In the genomic region with DNA sequence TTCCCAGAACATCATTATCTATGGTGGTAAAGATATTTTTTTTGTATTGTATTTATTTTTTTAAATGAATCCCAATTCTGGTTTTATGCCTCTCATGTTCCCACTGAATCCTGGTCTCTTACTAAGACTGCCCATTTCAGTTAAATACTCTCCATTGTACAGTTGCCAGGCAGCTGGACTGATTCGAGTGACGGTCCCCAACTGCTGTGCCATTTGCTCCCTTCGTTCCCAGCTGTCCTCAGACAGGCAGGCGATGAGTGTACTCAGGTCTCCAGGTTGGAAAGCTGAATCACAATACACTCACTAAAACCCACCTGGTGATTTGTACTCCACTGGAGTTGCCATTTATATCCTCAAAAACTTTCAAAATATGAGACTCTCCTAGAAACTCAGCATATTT, we compare ENCODE assay signal across 18 mouse cellular contexts. TPM values are rescaled to one million over a fixed set of nuclear protein-coding genes. Genes with fewer than 3 reads are reported as not detected.
A peak's percentile ranks its signal among the peaks of the same experiment; 100 is the strongest.
DNase-seq lines count a peak whose midpoint lies in the region; ATAC-seq and TF ChIP-seq lines count a peak whose summit lies in the region.
"Had no signal": no experiment of that assay in that cellular context is flagged by ENCODE, and none has a peak within 500 bp of the region (broad histone marks: within the 10 kb centered on the region; RNA-seq: fewer than 3 reads in every experiment).

No protein-coding gene starts in this region.

- no peak overlapping the region for H3K27ac ChIP-seq in embryonic facial prominence, embryonic 14.5 days (replicated peaks; ENCODE audit: low read depth, low read length)
- H3K27ac ChIP-seq in embryonic facial prominence, embryonic 10.5 days (replicated peaks), result no peak overlapping the region
- H3K27ac ChIP-seq: embryonic facial prominence, embryonic 13.5 days; forebrain, embryonic 13.5 days; forebrain, embryonic 15.5 days had no signal

- H3K9me3 ChIP-seq in embryonic facial prominence, embryonic 14.5 days (ENCODE audit: control insufficient read depth, low read length), result no peaks in the 10 kb centered on the region
- no peaks in the 10 kb centered on the region for H3K9me3 ChIP-seq in embryonic facial prominence, embryonic 10.5 days
- H3K9me3 ChIP-seq: embryonic facial prominence, embryonic 13.5 days; forebrain, embryonic 13.5 days; forebrain, embryonic 15.5 days had no signal

- H3K4me3 ChIP-seq in embryonic facial prominence, embryonic 14.5 days (ENCODE audit: low read depth, low read length), result no peak overlapping the region
- no peak overlapping the region for H3K4me3 ChIP-seq in embryonic facial prominence, embryonic 10.5 days
- H3K4me3 ChIP-seq in myocyte, result no peak overlapping the region
- H3K4me3 ChIP-seq: embryonic facial prominence, embryonic 13.5 days; forebrain, embryonic 13.5 days; forebrain, embryonic 15.5 days had no signal

- no peaks in the 10 kb centered on the region for H3K27me3 ChIP-seq in embryonic facial prominence, embryonic 14.5 days (replicated peaks; ENCODE audit: control insufficient read depth, insufficient read depth, low read length)
- no peaks in the 10 kb centered on the region for H3K27me3 ChIP-seq in embryonic facial prominence, embryonic 10.5 days (replicated peaks; ENCODE audit: low read depth, poor library complexity, severe bottlenecking)
- H3K27me3 ChIP-seq in myocyte (ENCODE audit: control insufficient read depth, insufficient read depth, insufficient read length), result no peaks in the 10 kb centered on the region
- H3K27me3 ChIP-seq: embryonic facial prominence, embryonic 13.5 days; forebrain, embryonic 13.5 days; forebrain, embryonic 15.5 days had no signal

- DNase-seq in embryonic facial prominence, embryonic 14.5 days (ENCODE audit: low spot score), result peak; percentile 73
- DNase-seq in embryonic facial prominence, embryonic 10.5 days (ENCODE audit: low spot score), result no peak
- DNase-seq in heart, postnatal 4 days, result peak; percentile 24
- DNase-seq in heart, adult 18-20 months, result no peak
- DNase-seq in brain, embryonic 14.5 days (ENCODE audit: low read depth), result peak; percentile 36
- no peak for DNase-seq in urinary bladder, adult 18-20 months (ENCODE audit: low spot score in 2 of 2)
- DNase-seq: adrenal gland, adult 2 months; adrenal gland, postnatal 10 days; adrenal gland, postnatal 25 days; cerebellum, adult 11-12 months; cerebellum, adult 8-10 months; cerebellum, adult 9-11 months; cerebellum, postnatal 25 days; forebrain, postnatal 0 days had no signal

- TF ChIP-seq CTCF in brain, embryonic 14.5 days (IDR thresholded peaks at IDR 0.05; ENCODE audit: borderline replicate concordance, extremely low read depth, insufficient read depth, insufficient read length), result no peak

- H3K79me2 ChIP-seq in myocyte (ENCODE audit: control insufficient read depth, insufficient read depth), result no peaks in the 10 kb centered on the region

- H3ac ChIP-seq in myocyte (ENCODE audit: control insufficient read depth, insufficient read length), result no peak overlapping the region

- no peak overlapping the region for H3K9ac ChIP-seq in embryonic facial prominence, embryonic 14.5 days (ENCODE audit: low read depth, low read length)
- H3K9ac ChIP-seq: embryonic facial prominence, embryonic 13.5 days; forebrain, embryonic 13.5 days; forebrain, embryonic 15.5 days; forebrain, postnatal 0 days had no signal

- 64% methylated on average over 4 of the region's 4 CpGs for WGBS in embryonic facial prominence, embryonic 14.5 days
- 82% methylated on average over 4 of the region's 4 CpGs for WGBS in embryonic facial prominence, embryonic 10.5 days

- no peaks in the 10 kb centered on the region for H3K36me3 ChIP-seq in embryonic facial prominence, embryonic 14.5 days (ENCODE audit: control insufficient read depth, insufficient read depth, low read length)
- H3K36me3 ChIP-seq in embryonic facial prominence, embryonic 10.5 days (replicated peaks), result no peaks in the 10 kb centered on the region
- H3K36me3 ChIP-seq in myocyte (ENCODE audit: control insufficient read depth, insufficient read depth), result no peaks in the 10 kb centered on the region
- H3K36me3 ChIP-seq: embryonic facial prominence, embryonic 13.5 days; forebrain, embryonic 15.5 days had no signal

- no peak for TF ChIP-seq POLR2A in brain, embryonic 14.5 days (IDR thresholded peaks at IDR 0.05; ENCODE audit: borderline replicate concordance, extremely low read depth, insufficient read depth, insufficient read length, poor library complexity, severe bottlenecking)
- TF ChIP-seq POLR2A in myocyte (IDR thresholded peaks at IDR 0.05; ENCODE audit: insufficient read length, low read depth), result no peak

- no peak overlapping the region for H3K4me2 ChIP-seq in embryonic facial prominence, embryonic 14.5 days (ENCODE audit: low read depth, low read length)
- H3K4me2 ChIP-seq in myocyte (ENCODE audit: low read depth), result no peak overlapping the region
- H3K4me2 ChIP-seq: embryonic facial prominence, embryonic 13.5 days; forebrain, embryonic 13.5 days; forebrain, embryonic 15.5 days had no signal

- peak; percentile 34; the same call in 1 of the 2 replicates for ATAC-seq in embryonic facial prominence, embryonic 14.5 days (ENCODE audit: low read depth)
- ATAC-seq: forebrain, embryonic 13.5 days; forebrain, embryonic 15.5 days; forebrain, postnatal 0 days had no signal

- H3K4me1 ChIP-seq in embryonic facial prominence, embryonic 14.5 days (ENCODE audit: control insufficient read depth, insufficient read depth, low read length), result no peaks in the 10 kb centered on the region
- H3K4me1 ChIP-seq in embryonic facial prominence, embryonic 10.5 days, result no peaks in the 10 kb centered on the region
- H3K4me1 ChIP-seq: embryonic facial prominence, embryonic 13.5 days; forebrain, embryonic 13.5 days; forebrain, embryonic 15.5 days had no signal

TF ChIP-seq in myocyte, 11 proteins besides CTCF, POLR2A, EP300 and RAD21:
- TF ChIP-seq MYOG (IDR thresholded peaks at IDR 0.05; ENCODE audit: control insufficient read depth in 1 of 3, insufficient read depth in 1 of 3, insufficient read length in 2 of 3, low read depth in 2 of 3) (peak; percentile 7 to 77 (median 42)), MYOD1 (IDR thresholded peaks at IDR 0.05; ENCODE audit: control insufficient read depth in 1 of 3, insufficient read length in 2 of 3, low read depth in 2 of 3) (peak in 2 of 3 experiments; percentile 63 to 65), REST (IDR thresholded peaks at IDR 0.05; ENCODE audit: insufficient read depth, insufficient read length) (no peak)

RNA-seq across cellular contexts. Expression of a gene that starts 38.1 kb away (rescaled TPM):
- 20.2 and 21.8 TPM in 2 replicates for polyA plus RNA-seq in embryonic facial prominence, embryonic 14.5 days (2014; fragmentation: Nextera tagmentation; extraction: Ambion mirVana)
- 10.2 and 11.5 TPM in 2 replicates for polyA plus RNA-seq in embryonic facial prominence, embryonic 10.5 days (2016; fragmentation: Nextera tagmentation; extraction: Ambion mirVana)
- 10 to 100 TPM; 43.2 TPM for total RNA-seq in heart, postnatal 4 days (2021)
- total RNA-seq in heart, adult 18-20 months (2021), result 10 to 100 TPM; 32.2 to 34.5 TPM
- polyA plus RNA-seq in brain, embryonic 14.5 days (2012; rRNA removed), result 2.4 and 3.1 TPM in 2 replicates
- 5.0 TPM for polyA plus RNA-seq in myocyte (2012; fragmentation: generic; extraction: Trizol)

RNA-seq across cellular contexts. Expression of a gene that starts 38.2 kb away (rescaled TPM):
- polyA plus RNA-seq in embryonic facial prominence, embryonic 14.5 days (2014; fragmentation: Nextera tagmentation; extraction: Ambion mirVana), result 18.8 and 21.4 TPM in 2 replicates
- 15.8 and 18.0 TPM in 2 replicates for polyA plus RNA-seq in embryonic facial prominence, embryonic 10.5 days (2016; fragmentation: Nextera tagmentation; extraction: Ambion mirVana)
- 10 to 100 TPM; 35.9 to 43.6 TPM for total RNA-seq in heart, postnatal 4 days (2021)
- 10 to 100 TPM; 34.9 to 39.4 TPM for total RNA-seq in heart, adult 18-20 months (2021)
- polyA plus RNA-seq in brain, embryonic 14.5 days (2012; rRNA removed), result 12.8 and 17.4 TPM in 2 replicates
- 13.1 TPM for polyA plus RNA-seq in myocyte (2012; fragmentation: generic; extraction: Trizol)

Comparison
In these comparisons a context has a peak if more than half of its experiments do, and no peak if none do; other contexts are left out.
1. DNase-seq: peak in embryonic facial prominence, embryonic 14.5 days (single experiment), heart, postnatal 4 days (single experiment) and brain, embryonic 14.5 days (single experiment); none in embryonic facial prominence, embryonic 10.5 days (single experiment), heart, adult 18-20 months (0 of 2) and urinary bladder, adult 18-20 months (0 of 2).